Mouse (Mus musculus) forebrain, embryonic 11.5 days (tissue): ENCODE data around the gene Cabin1. TPM values are rescaled to one million over a fixed set of nuclear protein-coding genes. Genes with fewer than 3 reads are reported as not detected.

Experiments
- ATAC-seq: fragments of 200-750 bp; cut with Nextera tagmentation; replicated peaks from 2 replicates; pipeline ENCODE4 v1.8.0; 2017; ENCODE audit warnings: moderate TSS enrichment; ENCODE audit not compliant: low FRiP score
- DNase-seq: peaks from one replicate; pipeline ENCODE4 v3.0.0-alpha.2; 2017; ENCODE audit warnings: low spot score
- H3K27ac ChIP-seq: fragments of 300-500 bp; sonication (generic); 2 replicates; pipeline ENCODE4 v1.5.1; 2014; ENCODE audit warnings: low read depth, low read length
- H3K27me3 ChIP-seq: fragments of 300-500 bp; sonication (generic); 2 replicates; pipeline ENCODE4 v1.6.1; 2014; ENCODE audit warnings: mild to moderate bottlenecking, low read length, mixed read lengths; ENCODE audit not compliant: control insufficient read depth, insufficient read depth
- H3K36me3 ChIP-seq: fragments of 300-500 bp; sonication (generic); 2 replicates; pipeline ENCODE4 v1.6.1; 2014; ENCODE audit warnings: mild to moderate bottlenecking, low read length, moderate library complexity, mixed read lengths; ENCODE audit not compliant: control insufficient read depth, insufficient read depth
- H3K4me1 ChIP-seq: fragments of 300-500 bp; sonication (generic); replicated peaks from 2 replicates; pipeline ENCODE4 v1.6.1; 2014; ENCODE audit warnings: low read length, mixed read lengths; ENCODE audit not compliant: control insufficient read depth, insufficient read depth
- H3K4me2 ChIP-seq: fragments of 300-500 bp; sonication (generic); 2 replicates; pipeline ENCODE4 v1.6.1; 2014; ENCODE audit warnings: low read depth, mild to moderate bottlenecking, low read length, moderate library complexity, mixed read lengths; ENCODE audit not compliant: severe bottlenecking
- H3K4me3 ChIP-seq: fragments of 300-500 bp; sonication (generic); 2 replicates; pipeline ENCODE4 v1.5.1; 2014; ENCODE audit warnings: low read depth, low read length
- H3K9ac ChIP-seq: fragments of 300-500 bp; sonication (generic); 2 replicates; pipeline ENCODE4 v1.6.1; 2014; ENCODE audit warnings: low read length
- H3K9me3 ChIP-seq: fragments of 300-500 bp; sonication (generic); 2 replicates; pipeline ENCODE4 v1.6.1; 2016; ENCODE audit warnings: low read length, mixed read lengths; ENCODE audit not compliant: control insufficient read depth
- WGBS: fragments of 180-500 bp; shearing (Covaris S2); extraction: QIAGEN DNeasy Blood & Tissue Kit; methylation state at CpG from one replicate; pipeline ENCODE4 v1.1.7; 2014; 5-methylcytosine and 5-hydroxymethylcytosine counted together
- polyA plus RNA-seq: library from polyadenylated mRNA; unstranded; fragments of >200 nt; fragmentation: Nextera tagmentation; extraction: Ambion mirVana; gene quantifications from 2 replicates; pipeline ENCODE4 v1.2.1, GENCODE M21; 2014

The Cabin1 gene
- polyA plus RNA-seq, 1 experiment from 2014 or later, result 49.1 TPM

DNA sequence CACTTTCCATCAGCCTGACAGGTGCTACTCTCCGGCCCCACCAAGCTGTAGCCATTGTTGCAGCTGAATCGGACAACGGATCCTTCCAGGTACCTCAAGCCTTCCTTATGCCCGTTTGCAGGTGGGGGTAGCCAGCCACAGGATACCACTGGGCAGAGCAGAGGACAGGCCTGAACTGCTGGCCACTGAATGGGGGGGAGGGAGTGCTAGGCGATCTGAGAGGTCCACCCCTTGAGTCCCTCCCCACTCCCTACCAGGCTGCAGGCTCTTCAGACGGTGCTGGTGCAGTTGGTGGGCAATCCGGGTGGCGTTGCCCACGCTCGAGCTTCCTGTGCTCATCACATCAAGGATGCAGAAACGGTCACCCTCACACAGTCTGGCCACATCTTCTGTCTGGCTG is 126.4 kb downstream of the Cabin1 start:
- Histone ChIP-seq H3K4me2 (no peak overlapping the region), H3K27me3 (no peaks in the 10 kb centered on the region), H3K36me3 (no peaks in the 10 kb centered on the region), H3K27ac (no peak overlapping the region), H3K4me1 (no peaks in the 10 kb centered on the region), H3K9me3 (no peaks in the 10 kb centered on the region), H3K9ac (no peak overlapping the region; the same call in 1 of the 2 replicates), H3K4me3 (no peak overlapping the region)
- 93% methylated on average over 11 of the region's 11 CpGs for WGBS
- ATAC-seq (no peak), DNase-seq (no peak)

GRCm38 (mm10) chr10:75636084-75636786 is 127.9 kb downstream of the Cabin1 start:
- no peaks in the 10 kb centered on the region for H3K4me1 ChIP-seq
- no peak overlapping the region for H3K4me2 ChIP-seq
- no peaks in the 10 kb centered on the region for H3K36me3 ChIP-seq
- no peaks in the 10 kb centered on the region for H3K9me3 ChIP-seq
- H3K27ac ChIP-seq, result no peak overlapping the region
- no peak for ATAC-seq
- DNase-seq, result no peak
- WGBS, result 90% methylated on average over 11 of the region's 12 CpGs
- no peak overlapping the region for H3K9ac ChIP-seq
- no peak overlapping the region for H3K4me3 ChIP-seq
- H3K27me3 ChIP-seq, result no peaks in the 10 kb centered on the region

- ATAC-seq (no peak; the same call in 1 of the 2 replicates), DNase-seq (peak; percentile 90)
- Histone ChIP-seq H3K27ac (no peak overlapping the region), H3K4me2 (no peak overlapping the region), H3K4me1 (no peaks in the 10 kb centered on the region), H3K4me3 (no peak overlapping the region), H3K9me3 (no peaks in the 10 kb centered on the region), H3K9ac (no peak overlapping the region), H3K36me3 (no peaks in the 10 kb centered on the region), H3K27me3 (no peaks in the 10 kb centered on the region)
- 3% methylated on average over 9 of the region's 9 CpGs for WGBS
Measured at GRCm38 (mm10) chr10:75635693-75636055, 128.5 kb downstream of the Cabin1 start.

- Histone ChIP-seq H3K4me1 (no peaks in the 10 kb centered on the region), H3K36me3 (no peaks in the 10 kb centered on the region), H3K9me3 (no peaks in the 10 kb centered on the region), H3K9ac (no peak overlapping the region), H3K27ac (no peak overlapping the region), H3K4me3 (no peak overlapping the region), H3K27me3 (no peaks in the 10 kb centered on the region), H3K4me2 (no peak overlapping the region)
- ATAC-seq, result no peak; the same call in 1 of the 2 replicates
- WGBS, result 69% methylated on average over 14 of the region's 14 CpGs
- no peak for DNase-seq
Measured at GRCm38 (mm10) chr10:75635019-75635692, 129.0 kb downstream of the Cabin1 start.

DNA sequence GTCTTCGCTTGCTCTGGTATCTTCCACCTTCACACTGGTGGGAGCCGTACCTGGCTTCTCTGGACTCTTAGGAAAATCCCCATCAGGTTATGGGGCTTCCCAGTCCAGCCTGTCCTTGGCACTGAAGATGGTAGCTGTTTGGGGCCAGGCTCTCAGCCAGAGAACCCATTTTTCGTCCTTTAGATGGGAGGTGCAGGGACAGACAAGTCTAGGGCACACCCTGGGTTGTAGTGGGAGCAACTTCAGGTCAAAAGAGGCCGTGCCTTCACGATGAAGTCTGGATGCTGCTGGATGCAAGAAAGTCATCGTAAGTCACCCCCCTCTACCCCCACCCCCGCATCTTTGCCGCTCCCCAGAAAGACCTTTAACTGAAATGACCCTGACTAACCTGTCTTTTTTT is 129.5 kb downstream of the Cabin1 start:
- 92% methylated on average over 8 of the region's 8 CpGs for WGBS
- ATAC-seq (no peak), DNase-seq (no peak)
- Histone ChIP-seq H3K4me3 (no peak overlapping the region), H3K9ac (no peak overlapping the region), H3K27ac (no peak overlapping the region), H3K4me2 (no peak overlapping the region), H3K36me3 (no peaks in the 10 kb centered on the region), H3K27me3 (no peaks in the 10 kb centered on the region), H3K4me1 (no peaks in the 10 kb centered on the region), H3K9me3 (no peaks in the 10 kb centered on the region)

GRCm38 (mm10) chr10:75633576-75634139 is 130.5 kb downstream of the Cabin1 start:
- H3K27ac ChIP-seq, result no peak overlapping the region
- no peaks in the 10 kb centered on the region for H3K9me3 ChIP-seq
- no peak overlapping the region for H3K4me3 ChIP-seq
- H3K27me3 ChIP-seq, result no peaks in the 10 kb centered on the region
- ATAC-seq, result no peak
- no peak for DNase-seq
- no peaks in the 10 kb centered on the region for H3K4me1 ChIP-seq
- no peak overlapping the region for H3K4me2 ChIP-seq
- H3K36me3 ChIP-seq, result no peaks in the 10 kb centered on the region
- no peak overlapping the region for H3K9ac ChIP-seq
- 76% methylated on average over 14 of the region's 14 CpGs for WGBS

GRCm38 (mm10) chr10:75633048-75633447 is 131.1 kb downstream of the Cabin1 start:
- no peaks in the 10 kb centered on the region for H3K36me3 ChIP-seq
- 85% methylated on average over 5 of the region's 5 CpGs for WGBS
- DNase-seq (no peak), ATAC-seq (no peak)
- no peak overlapping the region for H3K4me2 ChIP-seq
- H3K9ac ChIP-seq, result no peak overlapping the region
- H3K4me3 ChIP-seq, result no peak overlapping the region
- no peaks in the 10 kb centered on the region for H3K9me3 ChIP-seq
- H3K4me1 ChIP-seq, result no peaks in the 10 kb centered on the region
- no peak overlapping the region for H3K27ac ChIP-seq
- H3K27me3 ChIP-seq, result no peaks in the 10 kb centered on the region

DNA sequence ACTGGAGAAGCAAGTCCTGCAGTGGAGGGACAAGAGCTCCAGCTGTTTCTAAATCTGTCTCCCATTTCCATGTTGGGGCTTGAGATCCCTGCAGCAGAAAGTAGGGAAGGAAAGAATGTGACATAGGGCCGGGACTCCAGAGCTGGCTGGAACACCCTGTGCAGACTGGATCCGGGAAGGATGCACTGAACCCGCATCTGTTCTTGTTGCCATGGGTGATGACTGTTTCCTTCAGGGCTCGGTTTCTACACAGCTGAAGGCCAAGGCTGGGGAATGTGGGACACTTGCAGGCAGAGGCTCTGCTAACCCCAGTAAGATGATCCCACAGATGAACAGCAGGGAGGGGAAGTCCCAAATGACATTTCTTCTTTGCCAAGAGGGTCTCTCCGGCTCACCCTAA is 131.5 kb downstream of the Cabin1 start:
- Histone ChIP-seq H3K4me2 (no peak overlapping the region), H3K9ac (no peak overlapping the region), H3K9me3 (no peaks in the 10 kb centered on the region), H3K4me3 (no peak overlapping the region), H3K27ac (no peak overlapping the region), H3K4me1 (no peaks in the 10 kb centered on the region), H3K27me3 (no peaks in the 10 kb centered on the region), H3K36me3 (no peaks in the 10 kb centered on the region)
- 77% methylated on average over 5 of the region's 5 CpGs for WGBS
- DNase-seq, result no peak
- no peak for ATAC-seq
